Mouse (Mus musculus) liver (tissue): ENCODE data around the gene Cyfip1.

Experiments used
- DNase-seq: peaks from one replicate; pipeline ENCODE4 v3.0.0-alpha.2; 2020; ENCODE audit warnings: mixed read lengths

The Cyfip1 gene

DNA sequence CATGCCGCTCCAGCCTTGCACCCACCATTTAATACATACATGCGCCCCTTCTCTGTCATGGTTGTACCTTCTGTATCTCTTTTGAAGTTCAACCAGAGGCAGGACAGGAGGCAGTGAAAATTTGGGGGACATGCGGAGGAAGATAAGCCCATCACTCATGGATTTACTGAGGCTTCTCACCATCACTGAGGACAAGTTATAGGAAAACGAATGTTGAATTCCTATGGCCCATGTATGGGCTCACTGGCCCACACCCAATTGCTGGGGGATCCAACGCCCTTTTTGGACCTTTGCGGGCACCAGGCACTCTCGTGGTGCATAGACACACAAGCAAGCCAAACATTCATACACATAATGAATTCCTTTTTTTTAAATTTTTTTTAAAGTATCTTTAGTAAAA, at the start of gene Cyfip1:
Gene Cyfip1, plus strand, starts transcription at position 301 of the 400 bp plus-strand sequence.
- DNase-seq = no peak

DNA sequence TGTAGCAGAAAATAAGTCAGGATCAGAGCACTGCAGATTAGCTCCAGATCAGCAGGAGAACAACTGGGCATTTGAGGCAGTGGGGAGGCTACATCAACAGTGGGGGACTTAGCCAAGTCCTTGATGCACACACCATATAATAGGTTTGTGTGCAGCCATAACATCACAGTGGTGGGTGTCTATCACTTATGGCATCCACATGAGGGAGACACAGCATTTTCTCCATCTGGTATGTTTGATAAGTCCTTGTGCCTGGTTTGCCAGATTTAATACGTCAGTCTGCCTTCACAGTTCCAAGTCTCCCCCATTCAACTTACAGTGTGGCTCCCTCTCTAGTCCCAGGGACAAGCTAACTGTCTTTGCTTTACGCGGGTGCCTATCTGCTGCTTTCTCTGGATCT, 49.3 kb upstream of the Cyfip1 start:
- no peak for DNase-seq

DNA sequence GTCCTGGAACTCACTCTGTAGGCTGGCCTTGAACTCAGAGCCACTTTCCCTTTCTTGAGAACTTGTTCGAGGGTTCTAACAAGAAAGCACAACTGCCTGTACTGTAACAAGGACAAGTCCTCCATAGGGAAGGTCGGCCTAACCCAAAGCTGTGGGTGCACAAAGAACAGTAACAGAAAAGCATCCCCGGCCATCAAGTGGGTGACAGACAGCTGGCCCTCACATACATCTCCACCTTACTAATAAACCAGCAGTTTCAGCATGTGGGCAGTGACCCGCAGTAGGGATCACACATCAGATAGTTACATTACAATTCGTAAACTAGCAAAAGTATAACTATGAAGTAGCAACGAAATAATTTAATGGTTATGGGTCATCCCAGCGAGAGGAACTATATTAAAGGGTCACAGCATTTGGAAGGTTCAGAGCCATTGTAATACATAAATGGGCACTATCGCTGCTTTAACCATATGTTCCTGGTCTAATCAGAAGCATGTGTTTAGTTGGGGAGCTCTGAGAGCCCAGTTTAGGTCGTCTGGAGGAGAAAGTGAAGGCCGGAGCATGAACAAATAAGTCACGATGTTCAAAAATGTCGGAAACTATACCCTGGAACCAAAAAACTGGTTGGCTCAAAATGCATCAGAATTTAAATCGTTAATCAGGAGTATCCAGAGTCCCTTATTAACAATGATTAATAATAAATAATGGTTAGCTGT, 48.2 kb upstream of the Cyfip1 start:
- no peak for DNase-seq

DNA sequence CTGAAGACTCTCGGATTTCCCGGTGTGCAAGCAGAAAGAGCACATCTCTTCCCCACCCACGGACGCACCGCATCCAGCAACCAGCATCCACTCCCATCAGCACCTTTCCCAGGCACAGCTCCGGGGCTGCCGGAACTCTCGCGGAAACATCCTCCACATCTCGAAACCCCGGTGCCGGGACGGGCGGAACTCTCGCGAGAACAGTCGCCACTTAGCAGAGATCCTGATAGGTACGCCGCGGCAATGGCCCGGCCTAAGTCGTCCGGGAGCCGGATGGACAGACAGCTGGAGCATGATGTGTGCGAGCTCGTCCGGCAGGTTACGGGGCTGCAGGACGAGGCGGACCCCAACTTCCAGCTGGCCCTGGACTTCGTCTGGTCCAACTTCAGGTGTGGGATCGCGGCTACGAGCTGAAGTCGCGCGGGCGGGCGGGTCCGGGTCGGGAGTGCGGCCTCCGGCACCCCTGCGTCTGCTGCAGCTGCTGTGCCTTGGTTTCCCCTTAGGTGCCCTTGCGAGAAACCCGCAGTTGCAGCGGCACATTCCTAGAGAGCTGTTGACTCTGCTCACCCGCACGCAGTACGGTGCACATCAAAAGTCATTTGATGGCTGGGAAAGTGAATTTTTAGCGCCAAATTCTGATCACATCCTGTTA, 47.5 kb upstream of the Cyfip1 start, which contains the start of gene Tubgcp5:
Gene Tubgcp5, plus strand, starts transcription at position 203 of the 652 bp plus-strand sequence.
- peak; percentile 98 for DNase-seq

- no peak for DNase-seq
These were observed 41.6 kb upstream of the Cyfip1 start for GRCm38 (mm10) chr7:55799981-55800380.

GRCm38 (mm10) chr7:55809967-55810366, 31.6 kb upstream of the Cyfip1 start:
- DNase-seq = no peak

GRCm38 (mm10) chr7:55824468-55824867, 17.1 kb upstream of the Cyfip1 start:
- DNase-seq = no peak

- no peak for DNase-seq
These were observed 14.0 kb upstream of the Cyfip1 start for GRCm38 (mm10) chr7:55827551-55827950.

- no peak for DNase-seq
These were observed 4.7 kb upstream of the Cyfip1 start for GRCm38 (mm10) chr7:55836877-55837276.

GRCm38 (mm10) chr7:55841977-55842503, 495 bp downstream of the Cyfip1 start:
- peak; percentile 89 for DNase-seq

- DNase-seq = peak; percentile 10
These were observed 1.1 kb downstream of the Cyfip1 start for GRCm38 (mm10) chr7:55842504-55843152.

- no peak for DNase-seq
These were observed 5.2 kb downstream of the Cyfip1 start for GRCm38 (mm10) chr7:55846606-55847312.

- no peak for DNase-seq
These were observed 8.5 kb downstream of the Cyfip1 start for GRCm38 (mm10) chr7:55849948-55850571.

- DNase-seq = no peak
These were observed 11.2 kb downstream of the Cyfip1 start for GRCm38 (mm10) chr7:55852787-55853186.

- no peak for DNase-seq
These were observed 14.1 kb downstream of the Cyfip1 start for GRCm38 (mm10) chr7:55855597-55855996.

- DNase-seq = no peak
These were observed 15.2 kb downstream of the Cyfip1 start for GRCm38 (mm10) chr7:55856741-55857140.

GRCm38 (mm10) chr7:55857729-55858128, 16.2 kb downstream of the Cyfip1 start:
- DNase-seq = no peak

DNA sequence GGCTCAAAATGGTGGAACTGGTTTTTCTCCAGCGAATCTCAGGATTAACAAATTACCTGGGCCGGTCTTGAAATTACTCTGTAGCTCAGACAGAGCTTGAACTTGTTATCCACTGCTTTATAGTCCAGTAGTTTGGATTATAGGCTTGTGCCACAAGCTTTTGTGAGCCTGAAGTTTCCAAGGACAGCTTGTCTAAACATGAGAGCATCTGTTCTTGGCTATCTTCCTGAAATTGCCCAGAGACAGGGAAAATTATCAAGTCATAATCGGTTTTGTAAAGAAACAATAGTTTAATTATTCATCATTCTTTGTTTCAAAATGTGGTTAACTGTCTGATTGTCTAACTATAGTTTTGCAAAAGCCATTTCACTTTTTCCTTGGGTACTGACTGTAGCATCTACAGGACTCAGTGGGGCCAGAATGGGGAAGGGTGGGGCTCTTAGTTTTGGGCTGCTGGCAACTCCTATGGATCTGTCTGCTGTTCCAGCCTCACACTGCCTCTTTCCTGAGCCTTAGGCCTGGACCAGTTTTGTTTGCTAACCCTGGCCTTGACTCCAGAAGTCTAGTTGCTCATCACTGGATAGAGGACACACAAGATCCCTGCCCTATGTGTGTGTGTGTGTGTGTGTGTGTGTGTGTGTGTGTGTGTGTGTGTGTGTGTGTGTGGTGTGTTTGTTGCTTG, 17.4 kb downstream of the Cyfip1 start:
- no peak for DNase-seq

GRCm38 (mm10) chr7:55859518-55859872, 17.9 kb downstream of the Cyfip1 start:
- no peak for DNase-seq

GRCm38 (mm10) chr7:55859956-55860355, 18.4 kb downstream of the Cyfip1 start:
- DNase-seq = no peak

DNA sequence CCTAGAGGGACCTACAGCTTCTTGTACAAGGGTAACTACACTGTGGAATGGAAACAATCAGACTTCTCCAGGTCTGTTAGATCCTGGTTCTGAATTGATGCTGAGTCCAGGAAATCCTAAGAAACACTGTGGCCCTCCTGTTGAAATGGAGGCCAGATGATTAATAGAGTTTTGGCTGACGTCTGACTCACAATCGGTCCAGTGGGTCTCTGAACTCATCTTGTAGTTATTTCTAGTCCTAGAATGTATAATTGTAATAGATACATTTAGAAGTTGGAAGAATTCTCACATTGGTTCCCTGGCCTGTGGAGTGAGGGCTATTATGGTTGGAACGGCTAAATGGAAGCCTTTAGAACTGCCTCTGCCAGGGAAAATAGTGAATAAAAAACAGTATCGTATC, 19.6 kb downstream of the Cyfip1 start:
- DNase-seq = no peak

GRCm38 (mm10) chr7:55865044-55865443, 23.5 kb downstream of the Cyfip1 start:
- no peak for DNase-seq
